26 mouse cellular contexts compared by ENCODE assay signal in genomic region chr17:25582076-25582475, GRCm38 (mm10). TPM values are rescaled to one million over a fixed set of nuclear protein-coding genes. Genes with fewer than 3 reads are reported as not detected.
DNase-seq lines count a peak whose midpoint lies in the region; ATAC-seq lines count a peak whose summit lies in the region.
"Had no signal": no experiment of that assay in that cellular context is flagged by ENCODE, and none has a peak within 500 bp of the region (broad histone marks: within the 10 kb centered on the region; RNA-seq: fewer than 3 reads in every experiment).

No protein-coding gene starts in this region.

- ATAC-seq in forebrain, embryonic 14.5 days: no peak
- ATAC-seq in forebrain, embryonic 11.5 days (replicated peaks; ENCODE audit: low FRiP score): no peak
- ATAC-seq in heart, embryonic 13.5 days (ENCODE audit: extremely low read depth, insufficient number of reproducible peaks, low FRiP score, low TSS enrichment): no peak
- ATAC-seq in limb, embryonic 12.5 days (ENCODE audit: insufficient number of reproducible peaks, insufficient read depth, low FRiP score, low TSS enrichment, low read depth): no peak
- ATAC-seq: forebrain, embryonic 16.5 days; hindbrain, embryonic 16.5 days; intestine, embryonic 15.5 days; liver, embryonic 12.5 days; liver, postnatal 0 days; midbrain, embryonic 15.5 days had no signal

- H3K9me3 ChIP-seq in forebrain, embryonic 14.5 days (replicated peaks; ENCODE audit: control insufficient read depth, low read length): no peaks in the 10 kb centered on the region
- H3K9me3 ChIP-seq in forebrain, embryonic 11.5 days (ENCODE audit: control insufficient read depth, low read length): no peaks in the 10 kb centered on the region
- no peaks in the 10 kb centered on the region for H3K9me3 ChIP-seq in heart, embryonic 13.5 days
- no peaks in the 10 kb centered on the region for H3K9me3 ChIP-seq in limb, embryonic 12.5 days
- H3K9me3 ChIP-seq in limb, embryonic 10.5 days (replicated peaks): no peaks in the 10 kb centered on the region
- H3K9me3 ChIP-seq: intestine, embryonic 15.5 days; liver, embryonic 12.5 days; midbrain, embryonic 15.5 days; neural tube, embryonic 12.5 days had no signal

- DNase-seq in forebrain, embryonic 14.5 days (ENCODE audit: low spot score): no peak
- no peak for DNase-seq in forebrain, embryonic 11.5 days (ENCODE audit: low spot score)
- no peak for DNase-seq in heart, adult 11 months
- no peak for DNase-seq in limb, embryonic 10.5 days (ENCODE audit: low spot score)
- DNase-seq in MN1 (ENCODE audit: low spot score): peak; percentile 74
- no peak for DNase-seq in spleen, postnatal 4 days (ENCODE audit: low spot score in 2 of 2)
- DNase-seq: adrenal gland, adult 8-10 months; cerebellum, adult 2 months; cerebellum, postnatal 14 days; gastrocnemius, adult 2 months; gastrocnemius, postnatal 36 days; kidney, adult 2 months; kidney, postnatal 36 days; liver, postnatal 0 days; lung, postnatal 36 days had no signal

- WGBS in forebrain, embryonic 14.5 days: 77% methylated on average over 8 of the region's 8 CpGs
- WGBS in forebrain, embryonic 11.5 days: 86% methylated on average over 8 of the region's 8 CpGs
- 50% methylated on average over 8 of the region's 8 CpGs for WGBS in heart, embryonic 13.5 days
- 88% methylated on average over 8 of the region's 8 CpGs for WGBS in limb, embryonic 12.5 days
- 84% methylated on average over 8 of the region's 8 CpGs for WGBS in limb, embryonic 10.5 days

- H3K9ac ChIP-seq in forebrain, embryonic 14.5 days (ENCODE audit: low read length): 0 out of 2 replicates have a peak overlapping the region, but pooled peaks have one; percentile 25
- no peak overlapping the region for H3K9ac ChIP-seq in forebrain, embryonic 11.5 days (ENCODE audit: low read length)
- peak overlapping the region; percentile 61 for H3K9ac ChIP-seq in heart, embryonic 13.5 days
- 0 out of 2 replicates have a peak overlapping the region, but pooled peaks have one; percentile 27 for H3K9ac ChIP-seq in limb, embryonic 12.5 days (replicated peaks)
- H3K9ac ChIP-seq: intestine, embryonic 15.5 days; liver, embryonic 12.5 days; liver, postnatal 0 days; midbrain, embryonic 15.5 days; neural tube, embryonic 12.5 days had no signal

- H3K36me3 ChIP-seq in forebrain, embryonic 14.5 days (ENCODE audit: control insufficient read depth, insufficient read depth, low read length): peaks cover 16% of the 10 kb centered on the region
- H3K36me3 ChIP-seq in forebrain, embryonic 11.5 days (ENCODE audit: control insufficient read depth, insufficient read depth, low read length): no peaks in the 10 kb centered on the region
- peaks cover 25% of the 10 kb centered on the region for H3K36me3 ChIP-seq in heart, embryonic 13.5 days
- H3K36me3 ChIP-seq in limb, embryonic 12.5 days: peaks cover 18% of the 10 kb centered on the region
- H3K36me3 ChIP-seq in limb, embryonic 10.5 days: peaks cover 32% of the 10 kb centered on the region
- H3K36me3 ChIP-seq: midbrain, embryonic 15.5 days had no signal

- no peak overlapping the region for H3K4me2 ChIP-seq in forebrain, embryonic 14.5 days (ENCODE audit: low read length)
- H3K4me2 ChIP-seq in forebrain, embryonic 11.5 days (ENCODE audit: low read depth, low read length, severe bottlenecking): no peak overlapping the region
- peak overlapping the region; percentile 51 for H3K4me2 ChIP-seq in heart, embryonic 13.5 days
- no peak overlapping the region for H3K4me2 ChIP-seq in limb, embryonic 12.5 days
- H3K4me2 ChIP-seq: intestine, embryonic 15.5 days; liver, embryonic 12.5 days; midbrain, embryonic 15.5 days; neural tube, embryonic 12.5 days had no signal

- no peak overlapping the region for H3K4me3 ChIP-seq in forebrain, embryonic 14.5 days (ENCODE audit: low read depth, low read length)
- H3K4me3 ChIP-seq in forebrain, embryonic 11.5 days (ENCODE audit: low read depth, low read length): no peak overlapping the region
- 0 out of 2 replicates have a peak overlapping the region, but pooled peaks have one; percentile 1 for H3K4me3 ChIP-seq in heart, embryonic 13.5 days
- no peak overlapping the region for H3K4me3 ChIP-seq in limb, embryonic 12.5 days (replicated peaks)
- no peak overlapping the region for H3K4me3 ChIP-seq in limb, embryonic 10.5 days
- H3K4me3 ChIP-seq: gastrocnemius, adult 2 months; intestine, embryonic 15.5 days; layer of hippocampus, adult 2 months; left cerebral cortex, adult 2 months; liver, embryonic 12.5 days; midbrain, embryonic 15.5 days; myocyte; neural tube, embryonic 12.5 days had no signal

- H3K4me1 ChIP-seq in forebrain, embryonic 14.5 days (ENCODE audit: control insufficient read depth, insufficient read depth, low read length): peaks cover 6% of the 10 kb centered on the region; the same call in 1 of the 2 replicates
- peaks cover 11% of the 10 kb centered on the region for H3K4me1 ChIP-seq in forebrain, embryonic 11.5 days (replicated peaks; ENCODE audit: control insufficient read depth, insufficient read depth, low read length)
- peaks cover 50% of the 10 kb centered on the region for H3K4me1 ChIP-seq in heart, embryonic 13.5 days
- H3K4me1 ChIP-seq in limb, embryonic 12.5 days (replicated peaks): peaks cover 30% of the 10 kb centered on the region
- peaks cover 48% of the 10 kb centered on the region for H3K4me1 ChIP-seq in limb, embryonic 10.5 days

- H3K27me3 ChIP-seq in forebrain, embryonic 14.5 days (replicated peaks; ENCODE audit: control insufficient read depth, insufficient read depth, low read length): no peaks in the 10 kb centered on the region
- no peaks in the 10 kb centered on the region for H3K27me3 ChIP-seq in forebrain, embryonic 11.5 days (ENCODE audit: control insufficient read depth, insufficient read depth, low read length)
- H3K27me3 ChIP-seq in heart, embryonic 13.5 days (replicated peaks): peaks cover 6% of the 10 kb centered on the region; the same call in 1 of the 2 replicates
- H3K27me3 ChIP-seq in limb, embryonic 12.5 days: peaks cover 27% of the 10 kb centered on the region; the same call in 1 of the 2 replicates
- peaks cover 49% of the 10 kb centered on the region for H3K27me3 ChIP-seq in limb, embryonic 10.5 days (ENCODE audit: low read depth, poor library complexity, severe bottlenecking)
- H3K27me3 ChIP-seq: intestine, embryonic 15.5 days; midbrain, embryonic 15.5 days; neural tube, embryonic 12.5 days had no signal

- no peak overlapping the region for H3K27ac ChIP-seq in forebrain, embryonic 14.5 days (ENCODE audit: low read depth, low read length)
- no peak overlapping the region for H3K27ac ChIP-seq in forebrain, embryonic 11.5 days (ENCODE audit: low read depth, low read length)
- H3K27ac ChIP-seq in heart, embryonic 13.5 days (replicated peaks): peak overlapping the region; percentile 59
- no peak overlapping the region for H3K27ac ChIP-seq in limb, embryonic 12.5 days
- H3K27ac ChIP-seq in limb, embryonic 10.5 days: no peak overlapping the region
- H3K27ac ChIP-seq: gastrocnemius, adult 2 months; intestine, embryonic 15.5 days; layer of hippocampus, adult 2 months; left cerebral cortex, adult 2 months; liver, embryonic 12.5 days; midbrain, embryonic 15.5 days; neural tube, embryonic 12.5 days had no signal

RNA-seq across cellular contexts. Expression of gene Lmf1, which starts 3.2 kb away (rescaled TPM):
- 18.8 and 19.1 TPM in 2 replicates for polyA plus RNA-seq in forebrain, embryonic 14.5 days (2014; fragmentation: Nextera tagmentation; extraction: Ambion mirVana)
- 18.3 and 20.7 TPM in 2 replicates for polyA plus RNA-seq in forebrain, embryonic 11.5 days (2014; fragmentation: Nextera tagmentation; extraction: Ambion mirVana)
- 30.2 and 35.7 TPM in 2 replicates for polyA plus RNA-seq in heart, embryonic 13.5 days (2015; fragmentation: Nextera tagmentation; extraction: Ambion mirVana)
- polyA plus RNA-seq in limb, embryonic 12.5 days (2016; fragmentation: Nextera tagmentation; extraction: Ambion mirVana): 27.9 and 28.9 TPM in 2 replicates
- polyA plus RNA-seq in limb, embryonic 10.5 days (2016; fragmentation: Nextera tagmentation; extraction: Ambion mirVana): 28.9 and 29.0 TPM in 2 replicates

RNA-seq across cellular contexts. Expression of gene Sox8, which starts 11.6 kb away (rescaled TPM):
- polyA plus RNA-seq in forebrain, embryonic 14.5 days (2014; fragmentation: Nextera tagmentation; extraction: Ambion mirVana): 17.6 and 20.8 TPM in 2 replicates
- polyA plus RNA-seq in forebrain, embryonic 11.5 days (2014; fragmentation: Nextera tagmentation; extraction: Ambion mirVana): 7.3 and 7.5 TPM in 2 replicates
- polyA plus RNA-seq in heart, embryonic 13.5 days (2015; fragmentation: Nextera tagmentation; extraction: Ambion mirVana): 0.53 and 1.5 TPM in 2 replicates
- 10.1 and 11.1 TPM in 2 replicates for polyA plus RNA-seq in limb, embryonic 12.5 days (2016; fragmentation: Nextera tagmentation; extraction: Ambion mirVana)
- polyA plus RNA-seq in limb, embryonic 10.5 days (2016; fragmentation: Nextera tagmentation; extraction: Ambion mirVana): 11.1 and 13.1 TPM in 2 replicates
- polyA plus RNA-seq: liver, postnatal 0 days had no signal
